Comparison of ENCODE assay signal across 8 mouse cellular contexts in the genomic region with DNA sequence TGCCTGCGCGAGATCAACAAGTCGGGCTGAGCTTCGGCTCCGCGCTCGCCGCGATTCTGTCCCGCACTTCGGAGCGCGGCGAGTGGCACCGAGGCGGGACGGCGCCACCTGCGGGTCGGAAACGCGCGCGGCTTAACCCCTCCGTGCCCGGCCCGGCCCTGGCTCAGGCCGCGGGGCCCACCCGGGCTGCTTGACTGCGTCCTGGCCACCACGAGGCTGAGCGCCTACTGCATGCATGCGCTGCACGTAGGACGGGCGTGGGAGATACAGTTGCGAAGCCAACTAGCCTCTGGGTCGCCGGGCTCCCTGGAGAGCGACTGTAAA. TPM values are rescaled to one million over a fixed set of nuclear protein-coding genes. Genes with fewer than 3 reads are reported as not detected.
DNase-seq lines count a peak whose midpoint lies in the region; ATAC-seq lines count a peak whose summit lies in the region.

A gene (minus strand): TSS at position 80 of the 324 bp plus-strand sequence.

- peak within 1 kb of the TSS; percentile 62; the same call in 1 of the 2 replicates for H3K27ac ChIP-seq in intestine, embryonic 15.5 days
- H3K27ac ChIP-seq in midbrain, embryonic 10.5 days (replicated peaks), result peak within 1 kb of the TSS; percentile 82

- under 1% methylated on average over 40 of the region's 41 CpGs for WGBS in intestine, embryonic 15.5 days
- WGBS in midbrain, embryonic 10.5 days, result under 1% methylated on average over 41 of the region's 41 CpGs

- peak; percentile 40 for DNase-seq in adrenal gland, adult 8-10 months
- DNase-seq in embryo, embryonic 11.5 days (ENCODE audit: low read depth, low spot score), result peak; percentile 36
- DNase-seq in gastrocnemius, postnatal 4 days (ENCODE audit: low spot score in 2 of 2), result peak; percentile 82
- peak; percentile 86 to 89 for DNase-seq in left cerebral cortex, postnatal 25 days (ENCODE audit: low spot score in 2 of 2)
- DNase-seq in midbrain, embryonic 10.5 days (ENCODE audit: low spot score), result peak; percentile 76
- DNase-seq in right cerebral cortex, postnatal 4 days, result peak; percentile 93

- peak within 1 kb of the TSS; percentile 90 for H3K4me2 ChIP-seq in intestine, embryonic 15.5 days (replicated peaks)

- H3K9me3 ChIP-seq in intestine, embryonic 15.5 days, result no peaks in the 10 kb centered on the region
- no peaks in the 10 kb centered on the region for H3K9me3 ChIP-seq in midbrain, embryonic 10.5 days (replicated peaks)

- ATAC-seq in intestine, embryonic 15.5 days, result peak; percentile 68
- no peak for ATAC-seq in erythroblast, adult 5-6 weeks (replicated peaks; ENCODE audit: low FRiP score, poor library complexity, severe bottlenecking)

- peak within 1 kb of the TSS; percentile 52 for H3K4me3 ChIP-seq in intestine, embryonic 15.5 days (replicated peaks)
- peak within 1 kb of the TSS; percentile 64 for H3K4me3 ChIP-seq in midbrain, embryonic 10.5 days

- H3K36me3 ChIP-seq in intestine, embryonic 15.5 days, result no peaks in the 10 kb centered on the region
- no peaks in the 10 kb centered on the region for H3K36me3 ChIP-seq in midbrain, embryonic 10.5 days

- intact Hi-C loops in left cerebral cortex, postnatal 25 days (cut with DNase I), result loop anchor here (1.0 to 10.0 kb wide), 2 partner anchors 118 to 285 kb away; a partner anchor contains a TSS

- peaks cover 19% of the 10 kb centered on the region for H3K4me1 ChIP-seq in intestine, embryonic 15.5 days (replicated peaks)
- H3K4me1 ChIP-seq in midbrain, embryonic 10.5 days, result peaks cover 37% of the 10 kb centered on the region

- H3K27me3 ChIP-seq in intestine, embryonic 15.5 days (replicated peaks), result peaks cover 49% of the 10 kb centered on the region
- peaks cover 67% of the 10 kb centered on the region for H3K27me3 ChIP-seq in midbrain, embryonic 10.5 days (ENCODE audit: low read depth, poor library complexity, severe bottlenecking)

- H3K9ac ChIP-seq in intestine, embryonic 15.5 days, result peak within 1 kb of the TSS; percentile 36; the same call in 1 of the 2 replicates

RNA-seq across cellular contexts. Expression of the gene that starts here (rescaled TPM):
- 10 to 100 TPM; 12.6 to 27.7 (median 18.8) TPM for total RNA-seq in adrenal gland, adult 8-10 months (2022)
- 10 to 100 TPM; 38.0 to 42.7 TPM for total RNA-seq in gastrocnemius, postnatal 4 days (2021)
- 1.1 and 1.7 TPM in 2 replicates for polyA plus RNA-seq in intestine, embryonic 15.5 days (2015; fragmentation: Nextera tagmentation; extraction: Ambion mirVana)
- total RNA-seq in left cerebral cortex, postnatal 25 days (2021), result 100 to 1,000 TPM; 192 to 207 TPM
- 0.49 and 1.0 TPM in 2 replicates for polyA plus RNA-seq in midbrain, embryonic 10.5 days (2016; fragmentation: Nextera tagmentation; extraction: Ambion mirVana)
- not detected in 2 replicates for total RNA-seq in erythroblast, adult 5-6 weeks (2015; ENCODE audit: low replicate concordance)
- not detected in 2 replicates for total RNA-seq in erythroblast, adult 5-6 weeks (2017; ENCODE audit: low replicate concordance)

Comparison
In these comparisons a context has a peak if more than half of its experiments do, and no peak if none do; other contexts are left out.
1. RNA of the gene that starts here (total RNA-seq): 192 to 207 TPM in left cerebral cortex, postnatal 25 days, 38.0 to 42.7 TPM in gastrocnemius, postnatal 4 days and 12.6 to 27.7 TPM in adrenal gland, adult 8-10 months; not detected in erythroblast, adult 5-6 weeks; every median in the first group is over 10 times any median in the second.
2. RNA of the gene that starts here (total RNA-seq): 192 to 207 TPM in left cerebral cortex, postnatal 25 days; 38.0 to 42.7 TPM in gastrocnemius, postnatal 4 days and 12.6 to 27.7 TPM in adrenal gland, adult 8-10 months; every median in the first group is over 4 times any median in the second.
3. DNase-seq: peak in every context shown above with its lines; median percentile 93 in right cerebral cortex, postnatal 4 days; 88 in left cerebral cortex, postnatal 25 days; 82 in gastrocnemius, postnatal 4 days; 76 in midbrain, embryonic 10.5 days; 40 in adrenal gland, adult 8-10 months; 36 in embryo, embryonic 11.5 days.